Mouse (Mus musculus) gastrocnemius, adult 8-10 months (tissue): ENCODE measurements around the gene Trim44. TPM values are rescaled to one million over a fixed set of nuclear protein-coding genes. Genes with fewer than 3 reads are reported as not detected.

ENCODE experiments used
- DNase-seq, 2 experiments: peaks; one replicate each; pipeline ENCODE4 v3.0.0; 2022; ENCODE audit warnings: low spot score in 2 of 2
- total RNA-seq, 4 experiments: library from RNA; stranded (reverse); gene quantifications; 2 replicates each; pipeline ENCODE4 v1.2.4; 2022

Trim44 gene
- total RNA-seq, 4 experiments from 2014 or later, result 11.9 to 16.5 (median 14.8) TPM

DNA sequence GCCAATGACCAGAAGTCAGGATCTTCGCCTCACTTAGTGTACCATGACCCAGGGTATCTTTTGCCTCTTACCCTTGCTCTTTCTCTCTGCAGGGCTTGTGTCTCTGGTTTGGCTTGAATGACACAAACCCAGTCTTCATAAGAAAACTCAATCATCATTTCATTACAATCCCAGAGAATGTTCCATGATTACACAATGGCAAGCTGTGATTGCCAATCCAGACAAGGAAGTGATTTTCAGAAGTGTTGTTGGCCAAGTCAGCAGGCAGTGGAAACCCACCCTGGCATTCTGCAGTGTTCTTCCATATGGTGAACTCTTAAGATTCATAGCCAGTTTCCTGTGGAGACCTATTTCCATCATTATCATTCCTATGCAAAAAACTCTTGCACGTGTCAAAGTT, 116.1 kb downstream of the Trim44 start:
- DNase-seq, result no peak

DNA sequence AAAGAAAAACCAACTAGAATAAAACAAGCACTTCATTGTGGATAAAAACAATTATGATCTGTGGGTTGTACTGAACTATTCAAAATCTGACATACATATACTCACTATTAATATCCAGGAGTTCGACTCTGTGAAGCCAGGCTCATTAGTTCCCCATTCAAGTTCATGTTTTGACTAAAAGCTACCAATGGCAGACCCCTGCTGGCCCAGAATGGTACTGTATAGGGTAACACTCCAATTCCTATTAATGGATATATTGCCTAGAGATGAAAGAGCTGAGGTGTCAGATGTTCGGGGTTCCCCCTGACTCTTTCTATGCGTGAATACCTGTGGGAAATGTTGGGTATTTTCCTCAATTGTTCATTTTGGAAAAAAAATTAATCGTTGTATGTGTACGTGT, 117.6 kb downstream of the Trim44 start:
- DNase-seq, result no peak

DNA sequence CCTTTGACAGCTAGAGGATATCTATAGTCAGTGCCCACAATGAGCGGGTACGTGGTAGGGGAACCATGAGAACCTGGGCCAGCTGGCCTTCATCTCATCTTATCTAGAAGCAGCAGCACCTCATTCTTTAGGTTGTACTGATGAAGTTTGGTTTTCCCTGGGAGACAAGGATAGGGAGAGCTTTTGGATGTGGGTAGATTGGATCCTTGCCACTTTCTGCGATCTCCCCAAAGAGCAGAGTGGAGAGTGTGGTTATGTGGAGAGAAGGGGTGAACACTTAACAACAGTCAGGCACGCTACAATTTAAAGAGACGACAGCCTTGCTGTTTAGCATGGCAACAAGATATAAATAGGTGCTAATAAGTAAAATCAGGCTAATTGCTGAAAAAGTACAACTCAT, 119.0 kb downstream of the Trim44 start:
- DNase-seq, result no peak

DNA sequence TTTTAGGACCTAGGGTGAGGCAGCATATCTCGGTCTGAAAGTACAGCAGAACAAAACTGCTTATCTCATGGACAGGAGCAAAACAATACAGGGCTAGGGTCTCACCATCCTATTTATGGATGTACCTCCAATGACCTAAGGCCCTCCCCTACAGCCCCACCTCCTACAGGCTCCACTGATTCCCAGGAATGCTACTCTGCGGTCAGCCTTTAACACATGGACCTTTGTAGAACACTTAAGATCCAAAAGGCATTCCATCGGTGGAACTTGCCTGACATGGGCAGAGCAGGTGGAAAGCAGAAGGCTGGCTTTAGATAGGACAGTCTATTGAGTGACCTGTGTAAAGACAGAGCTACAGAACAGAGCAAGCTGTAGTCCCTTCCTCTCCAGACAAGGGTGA, 120.3 kb downstream of the Trim44 start:
- no peak for DNase-seq

DNA sequence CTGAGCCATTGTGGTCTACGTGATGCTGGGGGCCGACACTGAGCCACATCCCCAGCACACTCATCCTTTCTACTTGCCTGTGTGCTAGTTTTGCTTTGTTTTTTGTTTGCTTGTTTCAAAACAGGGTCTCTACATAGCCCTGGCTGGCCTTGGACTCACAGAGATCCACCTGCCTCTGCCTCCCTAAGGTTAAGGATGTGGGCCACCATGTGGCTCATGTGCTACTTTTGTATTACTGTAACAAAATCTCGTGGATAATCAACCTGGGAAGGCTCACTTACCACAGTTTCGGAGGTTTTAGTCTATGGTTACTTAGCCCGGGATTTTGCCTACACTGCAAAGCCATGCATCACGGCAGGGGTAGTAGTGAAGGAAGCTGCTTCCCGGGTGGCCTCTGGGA, 125.5 kb downstream of the Trim44 start:
- no peak for DNase-seq

DNA sequence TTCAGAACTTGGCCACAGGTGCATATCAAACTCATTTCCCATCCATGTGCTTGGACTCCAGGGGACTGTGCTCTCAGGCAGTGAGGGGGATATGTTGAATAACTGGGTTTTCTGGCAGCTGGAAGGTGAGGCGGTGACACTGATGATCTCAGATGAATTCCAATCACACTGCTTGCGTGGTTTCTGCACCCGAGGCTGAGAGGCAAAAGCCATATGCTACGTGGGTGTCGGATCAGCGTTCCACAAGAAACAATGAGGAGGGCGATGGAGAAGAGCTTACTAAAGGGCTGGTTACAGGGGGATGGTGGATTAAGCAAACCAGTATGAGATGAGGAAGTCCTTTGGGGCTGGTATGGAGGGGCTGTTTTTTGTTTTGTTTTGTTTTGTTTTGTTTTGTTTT, 127.8 kb downstream of the Trim44 start:
- no peak for DNase-seq

DNA sequence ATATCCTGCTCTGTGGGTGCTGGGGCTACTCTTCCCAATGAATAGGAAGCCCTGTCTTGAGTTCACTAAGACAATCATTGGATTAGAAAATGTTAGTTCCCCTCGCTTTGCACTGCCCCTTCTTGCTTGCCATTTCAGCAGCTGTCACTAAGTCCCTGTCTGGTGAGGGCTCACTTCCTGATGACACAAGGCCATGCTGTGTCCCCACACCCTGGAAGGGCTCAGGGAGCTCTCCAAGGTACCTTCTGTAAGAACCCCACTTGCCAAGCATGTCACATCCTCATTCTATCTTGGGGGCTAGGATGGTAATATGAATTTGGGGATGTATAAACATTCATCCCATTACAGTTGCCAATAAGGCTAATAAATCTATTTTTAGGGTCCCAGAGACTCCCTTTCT, 129.7 kb downstream of the Trim44 start:
- DNase-seq, result no peak

DNA sequence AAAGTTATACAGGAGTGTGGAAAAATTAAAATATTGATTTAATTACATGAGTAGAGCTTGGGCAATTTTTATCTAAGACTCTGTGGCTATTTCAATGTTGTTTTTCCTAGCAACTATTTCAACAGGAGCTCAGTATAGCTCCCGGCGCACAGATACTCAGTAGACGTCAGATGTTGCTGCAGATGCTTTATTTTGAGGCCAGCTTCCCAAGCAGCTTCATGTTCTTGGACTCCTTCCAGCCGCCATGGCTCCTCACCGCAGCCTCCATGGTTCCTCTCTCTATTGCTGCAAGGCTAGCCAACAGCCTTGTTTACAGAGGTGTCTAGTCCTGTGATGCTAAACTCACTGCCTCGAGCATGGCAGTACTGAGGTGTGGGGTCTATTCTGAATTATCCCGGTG, 134.3 kb downstream of the Trim44 start:
- DNase-seq, result no peak

DNA sequence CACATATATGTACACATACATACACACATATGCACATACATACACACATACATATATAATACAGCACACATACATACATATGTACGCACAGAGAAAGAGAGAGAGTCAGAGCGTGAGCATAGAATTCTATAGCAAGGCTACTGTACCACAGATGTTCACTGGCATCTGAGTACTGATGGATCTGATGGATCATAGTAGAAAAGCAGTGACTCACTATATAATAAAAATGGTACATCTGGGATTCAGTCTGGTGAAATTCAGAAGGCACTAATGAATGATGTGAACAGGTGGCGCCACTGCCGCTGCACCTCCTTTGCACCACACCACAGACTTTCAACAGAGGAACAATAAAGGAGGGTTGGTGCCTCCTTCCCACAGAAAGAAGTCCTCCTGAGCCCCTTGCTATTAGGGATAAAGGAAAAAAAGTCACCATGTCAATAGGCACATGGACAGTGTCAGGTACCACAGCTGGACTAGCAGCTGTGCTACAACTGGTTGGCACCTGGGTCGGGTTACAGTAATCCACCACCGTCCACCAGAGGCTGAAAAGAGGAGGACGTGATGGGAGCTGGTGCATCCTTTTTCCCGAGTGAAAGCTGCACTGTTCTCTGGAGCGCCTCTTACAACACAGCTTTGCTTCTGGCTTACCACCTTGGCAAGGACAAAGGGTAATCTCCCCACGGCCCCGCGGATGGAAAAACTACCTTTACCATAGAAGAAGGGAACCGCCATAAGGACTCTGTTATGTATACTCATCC, 139.9 kb downstream of the Trim44 start:
- DNase-seq, result no peak

DNA sequence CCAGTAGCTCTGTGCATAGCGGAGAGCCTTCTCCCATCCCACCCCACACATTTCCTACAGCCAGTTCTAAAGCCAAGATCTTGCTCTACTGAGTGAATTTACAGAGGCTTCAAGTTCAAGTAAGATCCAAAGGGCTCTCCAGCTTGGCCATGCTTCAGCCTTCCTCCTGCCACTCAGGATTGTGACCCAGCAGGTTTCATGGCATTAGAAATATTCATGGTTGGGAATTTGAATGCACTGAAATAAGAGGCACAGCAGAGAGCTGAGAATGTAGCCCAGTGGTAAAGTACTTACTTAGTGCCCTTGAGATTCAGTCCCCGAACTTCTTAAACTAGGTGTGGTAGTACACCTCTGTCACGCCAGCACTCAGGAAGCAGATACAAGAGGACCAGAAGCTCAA, 140.7 kb downstream of the Trim44 start:
- no peak for DNase-seq

DNA sequence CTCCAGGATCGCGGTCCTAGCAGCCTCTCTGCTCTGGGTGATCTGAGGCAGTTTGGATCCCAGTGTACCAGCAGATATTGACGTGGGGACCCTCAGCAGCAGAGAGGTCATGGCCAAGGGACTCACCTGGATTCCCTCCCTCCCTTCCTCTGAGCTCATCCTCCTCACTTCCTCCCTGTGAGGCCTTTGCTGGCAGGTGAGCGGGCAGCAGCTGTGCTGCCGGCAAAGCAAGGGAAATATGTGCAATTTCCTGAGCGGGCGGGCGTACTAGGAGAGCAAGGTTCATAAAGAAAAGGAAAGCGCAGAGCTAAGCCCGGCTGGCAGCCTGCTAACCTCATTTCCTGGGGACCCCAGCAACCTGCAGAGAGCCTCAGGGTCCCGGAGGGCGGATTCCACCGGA, 148.5 kb downstream of the Trim44 start:
- peak in 1 of 2 experiments; percentile 6 for DNase-seq

DNA sequence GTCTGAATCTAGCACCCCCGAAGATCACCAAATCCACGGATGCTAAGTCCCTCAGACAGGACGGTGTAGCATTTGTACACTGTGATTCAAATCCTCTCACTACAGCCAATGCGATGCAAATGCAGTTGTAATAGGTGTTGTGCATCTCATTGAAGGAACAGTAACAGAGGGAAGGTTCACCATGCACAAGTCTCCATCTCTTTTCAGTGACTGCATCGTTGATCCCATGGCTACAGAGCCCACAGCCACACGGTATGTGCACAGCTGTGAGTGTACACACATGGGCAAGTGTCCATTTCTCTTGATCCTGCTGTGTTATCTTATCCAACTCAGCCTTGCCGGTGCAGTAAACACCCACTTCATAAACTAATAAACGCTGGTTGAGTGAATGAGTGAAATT, 148.9 kb downstream of the Trim44 start:
- DNase-seq, result no peak

DNA sequence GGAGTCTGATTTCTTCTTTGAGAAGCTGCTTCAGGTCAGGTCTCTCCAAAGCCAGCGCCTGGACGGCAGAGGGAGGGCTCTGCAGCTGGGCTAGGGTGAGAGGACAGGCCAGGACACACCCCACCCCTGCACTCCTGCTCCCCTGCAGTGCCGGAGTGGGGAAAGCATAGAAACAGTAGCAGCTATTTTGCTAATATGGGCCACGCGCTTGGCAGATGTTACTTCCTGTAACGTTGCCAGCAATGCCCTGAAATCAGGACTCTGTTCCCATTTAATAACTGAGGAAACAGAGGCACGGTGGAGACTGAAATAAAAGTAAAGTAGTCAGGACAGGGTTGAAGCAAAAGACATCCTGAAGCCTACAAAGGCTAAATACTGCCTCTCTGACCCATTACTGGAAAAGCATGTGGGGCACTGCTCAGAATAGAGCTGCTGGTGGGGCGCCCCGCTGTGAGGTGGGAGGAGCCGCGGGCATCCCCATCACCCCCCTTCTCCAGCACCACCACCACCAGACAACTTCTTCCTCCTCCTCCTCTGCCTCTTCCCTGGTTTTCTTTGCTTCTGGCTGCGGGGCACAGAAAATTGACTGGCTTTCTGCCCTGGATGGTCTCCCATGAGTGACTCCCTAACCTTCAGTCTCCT, 149.5 kb downstream of the Trim44 start:
- DNase-seq, result no peak

DNA sequence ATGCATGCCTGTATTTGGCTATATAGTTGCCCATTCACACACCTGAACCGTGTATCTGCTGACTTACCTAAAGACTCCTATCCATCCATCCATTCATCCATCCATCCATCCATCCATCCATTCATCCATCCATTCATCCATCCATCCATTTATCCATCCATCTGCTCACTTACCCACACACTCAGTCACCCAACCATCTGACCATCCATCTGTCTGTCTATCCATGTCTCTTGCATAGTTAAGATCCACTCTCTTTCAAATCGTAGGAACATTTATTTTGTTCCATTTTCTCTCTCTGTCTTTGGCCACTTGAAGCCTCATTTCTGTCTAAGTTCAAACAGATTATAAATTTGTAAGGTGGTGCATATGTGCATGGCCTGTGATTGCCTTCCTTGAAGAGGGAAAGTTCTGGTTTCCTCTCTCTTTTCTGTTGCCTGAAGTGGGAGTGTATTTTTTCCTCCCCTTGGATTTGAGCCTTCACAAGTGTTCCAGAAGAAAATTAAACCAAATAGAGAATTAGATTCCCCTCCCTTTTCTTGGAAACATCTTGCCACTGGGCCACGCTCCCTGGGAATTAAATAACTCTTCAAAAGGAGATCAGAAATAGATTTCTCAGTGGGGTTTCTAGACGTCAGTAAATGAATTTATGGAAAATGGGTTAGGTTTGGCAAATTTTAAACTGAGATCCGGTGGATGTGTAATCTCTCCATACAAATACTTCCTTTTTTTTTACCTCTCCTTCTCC, 150.9 kb downstream of the Trim44 start:
- no peak for DNase-seq

DNA sequence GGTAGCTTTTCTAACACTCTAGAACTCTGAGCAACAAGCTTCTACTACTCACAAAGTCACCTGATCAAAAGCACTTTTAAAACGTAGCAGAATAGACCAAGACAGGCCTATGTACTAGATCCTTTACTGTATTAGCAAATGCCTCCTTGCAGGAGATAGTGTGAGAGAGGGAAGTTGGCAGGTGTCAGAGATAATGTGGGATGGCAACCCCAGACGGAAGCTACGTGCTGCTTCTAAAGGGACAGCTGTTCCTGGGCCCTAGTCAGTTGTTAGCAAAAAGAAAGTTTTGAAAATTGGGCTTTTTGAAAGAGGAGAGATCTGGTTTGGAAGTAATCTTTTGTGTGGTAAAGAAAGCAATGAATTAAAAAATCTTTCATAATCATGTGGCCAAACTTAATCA, 151.5 kb downstream of the Trim44 start:
- no peak for DNase-seq

DNA sequence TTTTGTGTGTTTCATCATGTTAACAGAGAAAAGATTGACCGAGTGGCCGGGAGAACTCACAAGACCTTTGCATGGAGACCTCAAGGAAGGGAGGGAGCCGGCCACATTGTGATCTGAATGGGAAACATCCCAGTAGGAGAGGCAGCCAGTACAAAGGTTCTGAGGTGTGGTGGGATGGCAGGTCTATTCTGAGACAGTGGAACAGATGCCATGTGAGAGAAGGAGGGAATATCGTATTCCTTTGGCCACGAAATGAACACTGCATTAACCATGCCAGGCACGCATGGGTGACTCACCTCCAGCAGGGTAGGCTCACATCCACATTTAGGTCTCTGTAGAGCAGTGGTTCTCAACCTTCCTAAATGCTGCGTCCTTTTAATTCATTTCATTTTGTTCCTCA, 154.4 kb downstream of the Trim44 start:
- DNase-seq, result no peak

DNA sequence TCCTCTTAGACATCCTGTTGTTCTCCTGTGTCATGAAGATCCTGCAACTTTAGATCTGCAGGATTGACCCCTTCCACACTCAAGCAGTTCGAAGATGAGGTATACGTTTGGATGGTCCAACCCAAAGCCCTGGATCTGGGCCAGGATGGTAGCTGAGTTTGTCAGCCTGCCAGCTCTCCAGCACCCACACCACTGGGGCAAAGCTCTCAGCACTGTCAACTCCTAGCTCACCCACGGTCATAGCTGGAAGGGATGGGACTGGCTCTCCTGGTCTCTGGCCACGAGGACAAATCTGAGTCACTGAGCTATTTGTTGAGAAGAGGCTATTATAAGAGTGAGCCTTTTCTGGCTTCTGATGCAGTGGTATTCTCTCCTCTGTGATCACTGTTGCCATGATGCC, 155.0 kb downstream of the Trim44 start:
- DNase-seq, result no peak

Other genes starting within 250 kb of the Trim44 start
- gene Ldlrad3, start 221.4 kb downstream of the Trim44 start, total RNA-seq, result 1 to 10 TPM; 3.4 to 4.9 (median 3.8) TPM
- gene Fjx1, start 44.7 kb upstream of the Trim44 start, total RNA-seq, result under 1 TPM; 0.07 to 0.63 (median 0.42) TPM
- 10 to 100 TPM in 1 of 4 experiments, 1 to 10 TPM in 3; 6.7 to 14.8 (median 8.5) TPM for gene Pamr1, start 142.2 kb upstream of the Trim44 start, total RNA-seq